Mouse (Mus musculus) right cerebral cortex, postnatal 14 days (tissue): ENCODE results near the gene Atp6v1g1.
A peak's percentile ranks its signal among the peaks of the same experiment; 100 is the strongest.

Experiments
- DNase-seq: peaks from one replicate; pipeline ENCODE4 v3.0.0; 2022

Gene Atp6v1g1

GRCm38 (mm10) chr4:63544494-63545230 lies at the start of gene Atp6v1g1:
Atp6v1g1 (plus strand) TSS chr4:63544772.
- DNase-seq, result peak; percentile 94

DNA sequence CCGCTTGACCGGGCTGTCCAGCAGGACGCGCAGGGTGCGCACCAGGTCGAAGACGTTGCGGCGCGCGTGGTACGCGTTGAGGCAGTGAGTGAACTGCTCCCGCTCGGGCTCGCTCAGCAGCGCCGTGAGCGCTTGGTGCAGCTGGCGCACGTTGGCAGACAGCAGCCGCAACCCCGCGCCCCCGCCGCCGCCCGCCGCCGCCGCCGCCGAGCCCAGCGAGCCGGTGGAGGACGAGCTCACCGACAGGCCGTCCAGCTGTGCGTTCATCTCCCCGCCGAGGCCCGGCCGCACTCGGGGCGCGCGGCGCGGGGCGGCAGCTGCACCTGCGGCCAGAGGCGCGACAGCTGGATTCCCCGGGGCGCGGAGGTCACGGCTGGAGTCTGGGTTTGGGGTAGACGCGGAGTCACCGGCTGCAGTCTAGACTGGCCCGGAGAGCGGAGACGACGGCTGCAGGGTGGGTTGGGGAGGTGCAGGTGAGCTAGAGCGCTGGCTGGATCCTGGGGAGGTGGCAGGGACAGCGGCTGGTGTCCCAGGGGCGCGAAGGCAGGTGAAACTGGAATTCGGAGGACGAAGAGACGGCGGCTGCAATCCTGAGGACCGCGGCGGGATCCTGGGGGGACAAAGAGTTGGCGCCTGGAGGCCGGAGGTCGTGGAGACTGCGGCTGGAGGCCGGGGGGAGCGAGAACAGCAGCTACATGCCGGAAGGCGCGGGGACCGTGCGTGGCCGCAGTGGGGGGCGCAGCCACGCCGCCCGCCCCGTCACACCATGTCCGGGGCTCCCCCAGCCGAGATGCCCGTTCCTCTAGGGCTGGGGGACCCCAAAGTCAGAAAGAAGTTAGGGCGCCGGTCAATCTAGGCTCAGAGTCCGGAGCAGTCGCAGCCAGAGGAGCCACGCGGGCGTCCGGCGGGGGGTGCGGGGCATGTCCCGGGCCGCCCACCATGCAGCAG lies 49.3 kb upstream of the Atp6v1g1 start:
- DNase-seq, result peak; percentile 60

GRCm38 (mm10) chr4:63495915-63496278 lies 48.7 kb upstream of the Atp6v1g1 start, which contains the start of gene Whrn:
Whrn (minus strand) TSS chr4:63495991.
- peak; percentile 72 for DNase-seq

- DNase-seq, result no peak
Measured at GRCm38 (mm10) chr4:63496312-63496711, 48.3 kb upstream of the Atp6v1g1 start.

GRCm38 (mm10) chr4:63498346-63498745 lies 46.2 kb upstream of the Atp6v1g1 start:
- no peak for DNase-seq

DNA sequence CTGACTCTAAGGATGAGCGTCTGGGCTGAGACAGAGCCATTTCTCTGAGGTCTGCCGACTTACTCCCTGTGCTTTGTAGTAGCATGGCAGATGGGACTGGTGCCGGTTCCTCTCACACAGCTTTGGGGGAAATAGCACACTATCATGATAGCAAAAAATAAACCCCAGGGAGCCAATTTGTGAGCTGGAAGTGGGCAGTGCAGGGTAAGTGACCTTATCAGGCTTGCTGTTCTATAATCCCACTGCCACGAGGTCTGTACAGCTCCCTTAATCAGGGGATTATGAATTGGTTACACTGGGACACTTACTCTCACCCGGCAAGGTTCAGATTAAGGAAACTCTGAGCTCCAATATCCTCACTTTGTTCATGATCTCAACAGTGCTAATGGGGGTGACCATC lies 43.5 kb upstream of the Atp6v1g1 start:
- DNase-seq, result no peak

DNA sequence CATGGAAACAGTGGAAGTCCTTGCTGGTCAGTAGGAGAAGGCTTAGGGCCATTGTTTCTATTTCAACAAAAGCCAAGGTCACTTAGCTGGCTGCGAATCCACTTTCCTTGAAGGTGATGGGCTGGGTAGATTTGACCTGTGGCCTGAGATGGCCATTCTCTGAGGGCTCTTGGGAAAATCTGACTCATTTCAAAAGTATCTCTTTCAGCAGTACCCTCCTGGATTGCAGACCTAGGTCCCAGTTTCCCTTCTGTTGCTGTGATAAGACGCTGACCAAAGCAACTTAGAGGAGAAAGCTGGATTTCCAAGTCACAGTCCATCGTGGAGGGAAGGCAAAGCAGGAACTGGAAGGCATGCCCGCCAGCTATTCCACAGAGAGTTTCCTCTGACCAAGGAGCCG lies 40.6 kb upstream of the Atp6v1g1 start:
- no peak for DNase-seq

GRCm38 (mm10) chr4:63507478-63507877 lies 37.1 kb upstream of the Atp6v1g1 start:
- no peak for DNase-seq

DNA sequence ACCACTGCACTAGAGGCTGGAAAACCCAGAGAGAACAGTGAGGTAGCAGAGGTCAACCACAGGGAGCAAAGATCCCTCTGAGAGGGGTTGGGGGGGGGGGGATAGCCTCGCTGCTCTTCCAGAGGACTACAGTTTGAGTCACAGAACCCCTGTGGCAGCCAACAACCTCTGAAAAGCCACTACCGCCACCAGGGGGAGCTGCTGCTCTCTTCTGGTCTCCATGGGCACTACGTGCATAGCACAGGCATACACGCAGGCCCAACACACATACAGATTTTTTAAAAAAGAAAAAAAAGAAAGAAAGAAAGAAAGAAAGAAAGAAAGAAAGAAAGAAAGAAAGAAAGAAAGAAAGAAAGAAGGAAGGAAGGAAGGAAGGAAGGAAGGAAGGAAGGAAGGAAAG lies 36.3 kb upstream of the Atp6v1g1 start:
- DNase-seq, result peak; percentile 73

DNA sequence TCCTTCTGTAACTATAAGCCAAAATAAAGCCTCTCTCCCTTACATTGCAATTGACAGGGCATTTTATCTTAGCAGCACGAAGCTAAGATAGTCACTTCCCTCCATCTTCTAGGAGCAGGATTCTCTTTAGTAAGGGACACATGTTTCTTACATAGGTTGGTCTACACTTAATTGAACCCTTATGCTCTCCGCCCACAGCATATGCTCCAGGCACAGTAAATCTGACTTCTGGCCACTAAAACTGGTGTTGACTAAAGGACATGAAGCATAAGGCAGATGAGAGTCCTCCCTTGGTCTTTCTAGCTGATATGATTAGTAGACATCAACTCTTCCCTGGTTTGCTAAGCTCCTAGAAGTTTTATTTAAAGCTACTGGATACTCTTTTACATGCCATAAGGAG lies 31.7 kb upstream of the Atp6v1g1 start:
- DNase-seq, result no peak

DNA sequence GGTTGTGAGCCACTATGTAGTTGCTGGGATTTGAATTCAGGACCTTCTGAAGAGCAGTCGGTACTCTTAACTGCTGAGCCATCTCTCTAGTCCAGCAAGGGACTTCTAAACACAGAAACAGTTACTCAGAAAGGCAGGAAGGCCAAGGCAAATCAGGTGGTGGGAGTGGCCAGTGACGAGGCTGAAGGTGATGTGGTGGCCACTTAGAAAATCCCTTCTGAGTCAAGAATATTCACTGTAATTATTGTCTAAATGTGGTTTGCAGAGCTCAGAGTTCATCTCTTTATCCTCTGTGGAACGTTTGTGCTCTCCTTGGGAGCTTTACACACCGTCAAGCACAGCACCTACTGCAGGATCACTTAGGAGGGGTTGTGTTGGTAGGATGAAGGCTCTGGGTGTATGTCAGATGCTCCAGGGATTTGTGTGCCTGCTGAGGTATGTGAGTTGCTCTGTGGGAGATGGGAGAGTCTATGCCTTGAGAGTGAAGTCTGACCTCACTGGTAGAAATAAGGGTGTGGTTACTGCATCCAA lies 30.1 kb upstream of the Atp6v1g1 start:
- DNase-seq, result no peak

DNA sequence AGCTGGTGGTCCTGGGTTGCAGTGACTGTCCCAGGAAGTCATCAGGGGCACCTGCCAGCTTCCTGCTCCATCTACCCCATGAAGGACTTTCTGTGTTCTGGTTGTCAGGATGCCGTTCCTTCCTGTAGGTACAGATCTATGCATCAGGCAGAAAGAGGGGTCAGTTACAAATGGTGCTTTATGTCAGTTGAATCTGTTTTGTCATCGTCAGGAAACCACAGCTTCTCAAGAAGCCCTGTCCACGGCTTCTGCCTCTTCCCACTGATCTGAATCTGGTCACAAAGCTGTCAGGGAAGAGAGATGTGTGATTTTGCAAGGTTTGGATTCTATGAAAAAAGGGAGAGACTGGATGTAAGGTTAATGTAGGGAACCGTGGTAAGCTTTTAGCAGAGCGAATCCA lies 29.6 kb upstream of the Atp6v1g1 start:
- no peak for DNase-seq

DNA sequence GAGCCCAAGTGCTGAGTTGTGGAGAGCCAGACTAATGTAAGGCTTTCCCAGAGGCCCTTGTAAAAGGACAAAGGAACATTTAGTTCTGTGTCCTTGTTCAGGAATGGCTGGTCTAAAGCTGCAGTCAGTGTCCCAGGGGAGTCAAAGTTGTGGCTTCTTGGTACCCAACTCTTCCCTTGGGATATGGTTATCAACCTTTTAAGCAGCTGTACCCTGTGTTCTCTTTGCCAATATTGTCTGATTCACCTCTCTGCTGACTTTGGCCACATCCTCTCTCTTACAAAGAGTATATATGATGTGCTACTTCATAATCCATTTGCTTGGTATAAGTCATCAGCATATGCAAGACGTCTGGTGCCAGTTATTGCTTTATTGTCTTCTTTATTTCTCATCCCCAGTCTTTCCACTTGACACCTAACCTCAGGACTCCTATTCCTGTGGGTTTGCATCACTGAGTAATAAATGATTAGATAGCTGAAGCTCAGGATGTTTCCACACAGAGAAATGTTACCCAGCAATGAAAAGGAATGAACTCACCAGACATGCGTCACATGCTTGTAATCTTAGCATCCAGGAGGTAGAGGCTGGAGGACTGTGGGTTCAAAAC lies 22.7 kb upstream of the Atp6v1g1 start:
- DNase-seq, result no peak

- no peak for DNase-seq
Measured at GRCm38 (mm10) chr4:63525514-63525913, 19.1 kb upstream of the Atp6v1g1 start.

- no peak for DNase-seq
Measured at GRCm38 (mm10) chr4:63528946-63529345, 15.6 kb upstream of the Atp6v1g1 start.

DNA sequence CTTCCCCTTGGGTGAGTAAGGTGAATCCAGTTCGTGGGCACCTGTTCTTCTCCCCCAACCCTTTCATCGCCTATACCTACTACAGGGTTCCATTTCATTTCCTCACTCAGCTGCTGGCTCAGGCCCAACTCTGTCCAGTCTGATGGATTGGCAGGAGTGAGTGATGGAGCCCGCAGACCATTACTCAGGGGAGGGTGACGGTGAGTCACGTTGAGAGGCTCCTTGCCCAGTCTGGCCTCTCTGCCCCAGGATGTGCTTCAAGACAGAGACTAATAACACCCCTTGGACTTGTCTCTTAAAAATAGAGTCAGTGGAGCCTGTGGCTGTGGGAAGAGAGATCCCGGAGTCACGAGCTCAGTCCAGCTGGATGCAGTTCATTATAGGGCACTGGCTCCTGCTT lies 14.2 kb upstream of the Atp6v1g1 start:
- DNase-seq, result no peak

GRCm38 (mm10) chr4:63537602-63538001 lies 7.0 kb upstream of the Atp6v1g1 start:
- DNase-seq, result no peak

GRCm38 (mm10) chr4:63542209-63542608 lies 2.4 kb upstream of the Atp6v1g1 start:
- no peak for DNase-seq

DNA sequence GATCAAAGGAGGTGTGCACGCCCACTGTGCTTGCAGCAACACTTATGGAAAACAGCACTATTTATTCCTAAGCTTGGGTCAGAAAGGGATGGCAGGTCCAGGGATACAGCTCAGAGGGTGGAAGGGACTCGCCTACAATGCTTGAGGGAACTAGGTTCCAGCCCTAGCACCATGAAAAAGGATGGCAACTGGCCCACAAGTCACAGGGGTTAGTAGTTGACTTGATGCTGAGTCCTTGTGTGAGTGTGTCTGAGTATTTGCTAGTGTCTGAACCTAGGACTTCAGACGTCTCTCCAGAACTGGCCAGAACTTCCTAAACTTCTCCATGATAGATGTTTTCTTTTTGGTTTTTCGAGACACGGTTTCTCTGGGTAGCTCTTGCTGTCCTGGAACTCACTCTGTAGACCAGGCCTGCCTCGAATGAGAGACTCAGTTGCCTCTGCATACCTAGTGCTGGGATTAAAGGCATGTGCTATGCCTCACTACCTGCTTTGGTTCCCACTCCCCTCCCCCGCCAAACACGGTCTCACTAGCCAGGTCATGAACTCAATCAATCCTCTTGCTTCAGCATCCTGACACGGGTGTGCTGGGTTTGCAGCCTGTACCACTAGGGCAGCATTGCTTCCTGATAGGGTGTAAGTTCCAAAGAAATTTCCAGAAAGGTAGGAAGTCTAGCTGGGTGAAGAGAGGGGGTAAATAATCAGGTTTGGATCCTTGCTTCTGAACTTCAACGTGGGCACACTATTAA lies 652 bp upstream of the Atp6v1g1 start:
- DNase-seq, result no peak

GRCm38 (mm10) chr4:63545231-63545958 lies 823 bp downstream of the Atp6v1g1 start:
- DNase-seq, result no peak

GRCm38 (mm10) chr4:63546441-63547055 lies 2.0 kb downstream of the Atp6v1g1 start:
- DNase-seq, result no peak
